Mouse (Mus musculus) kidney, postnatal 4 days (tissue): ENCODE results near the gene Tmem200a.

ENCODE experiments used
- DNase-seq, 2 experiments: peaks; one replicate each; pipeline ENCODE4 v3.0.0; 2021; ENCODE audit warnings: mixed read lengths in 2 of 2

The Tmem200a gene

GRCm38 (mm10) chr10:25877731-25878130 is 201.1 kb downstream of the Tmem200a start:
- no peak for DNase-seq

GRCm38 (mm10) chr10:25876809-25877208 is 202.0 kb downstream of the Tmem200a start:
- DNase-seq = no peak

GRCm38 (mm10) chr10:25868739-25869138 is 210.1 kb downstream of the Tmem200a start:
- no peak for DNase-seq
